Mouse (Mus musculus) CH12.LX (cell line): ENCODE measurements around the gene Dab1. TPM values are rescaled to one million over a fixed set of nuclear protein-coding genes. Genes with fewer than 3 reads are reported as not detected.

Experiments used
- DNase-seq: peaks from one replicate; pipeline ENCODE4 v3.0.0-alpha.2; 2013; ENCODE audit errors: extremely low read depth
- H3K27ac ChIP-seq: 2 replicates; pipeline ENCODE4 v1.5.1; 2012; ENCODE audit warnings: low read depth, mild to moderate bottlenecking, control low read depth, moderate library complexity; ENCODE audit not compliant: insufficient read depth
- H3K27me3 ChIP-seq: replicated peaks from 2 replicates; pipeline ENCODE3; 2012; ENCODE audit warnings: inconsistent platforms
- H3K36me3 ChIP-seq, 2 experiments: replicated peaks in 1 of 2; 2 replicates each; pipeline versions ENCODE3 to v1.6.1; 2012; ENCODE audit warnings: inconsistent platforms in 1 of 2, low read length in 1 of 2, mild to moderate bottlenecking in 1 of 2, mixed read lengths in 1 of 2, moderate library complexity in 1 of 2; ENCODE audit not compliant: control insufficient read depth in 1 of 2, insufficient read depth in 1 of 2
- H3K4me1 ChIP-seq, 2 experiments: 2 replicates each; pipeline ENCODE4 v1.6.1; 2012; ENCODE audit warnings: inconsistent platforms in 1 of 2, moderate library complexity in 1 of 2; ENCODE audit not compliant: insufficient read depth in 2 of 2, control insufficient read depth in 1 of 2
- H3K4me2 ChIP-seq: 2 replicates; pipeline ENCODE4 v1.6.1; 2012; ENCODE audit warnings: low read depth, mild to moderate bottlenecking, control low read depth; ENCODE audit not compliant: poor library complexity, insufficient read depth, severe bottlenecking
- H3K4me3 ChIP-seq, 3 experiments: fragments of 150-350 bp in 1 of 3; sonication (generic) in 1 of 3; replicated peaks in 1 of 3; 2 replicates each; pipeline versions ENCODE3 to v1.5.1; 2011 to 2012; ENCODE audit warnings: low read depth in 2 of 3, low read length in 2 of 3, mild to moderate bottlenecking in 2 of 3, moderate library complexity in 2 of 3, control low read depth in 1 of 3, improper control_type of control experiment in 1 of 3, inconsistent platforms in 1 of 3, mixed read lengths in 1 of 3; ENCODE audit not compliant: poor library complexity in 1 of 3
- H3K79me2 ChIP-seq: replicated peaks from 2 replicates; pipeline ENCODE4 v1.6.1; 2012; ENCODE audit warnings: mild to moderate bottlenecking, moderate library complexity; ENCODE audit not compliant: control insufficient read depth, poor library complexity, insufficient read depth, severe bottlenecking; ENCODE audit errors: extremely low read depth
- H3K9ac ChIP-seq: 2 replicates; pipeline ENCODE4 v1.6.1; 2012; ENCODE audit warnings: low read depth, mild to moderate bottlenecking, control low read depth, moderate library complexity; ENCODE audit not compliant: insufficient read depth
- H3K9me3 ChIP-seq: replicated peaks from 2 replicates; pipeline ENCODE3; 2012; ENCODE audit warnings: low read length, inconsistent platforms, mixed read lengths
- BHLHE40 ChIP-seq: IDR thresholded peaks from 2 replicates; pipeline ENCODE4 v1.6.1; 2011; ENCODE audit warnings: mild to moderate bottlenecking, low read depth, low read length, improper control_type of control experiment
- CHD1 ChIP-seq: IDR thresholded peaks from 2 replicates; pipeline ENCODE4 v1.6.1; 2012; ENCODE audit warnings: low read depth, low read length, improper control_type of control experiment, inconsistent platforms
- ELF1 ChIP-seq: IDR thresholded peaks from 2 replicates; pipeline ENCODE4 v1.6.1; 2014; ENCODE audit warnings: low read depth, mild to moderate bottlenecking, inconsistent platforms, low read length, improper control_type of control experiment
- ETS1 ChIP-seq: conservative IDR thresholded peaks from 2 replicates; pipeline ENCODE4 v1.6.1; 2012; ENCODE audit warnings: low read depth, mild to moderate bottlenecking, inconsistent platforms, low read length, improper control_type of control experiment, moderate library complexity
- GABPA ChIP-seq: IDR thresholded peaks from 2 replicates; pipeline ENCODE4 v1.6.1; 2012; ENCODE audit warnings: low read depth, low read length, improper control_type of control experiment, inconsistent platforms; ENCODE audit not compliant: insufficient replicate concordance
- KAT2A ChIP-seq: IDR thresholded peaks from 2 replicates; pipeline ENCODE4 v1.6.1; 2012; ENCODE audit warnings: low read length, improper control_type of control experiment, inconsistent platforms; ENCODE audit not compliant: insufficient replicate concordance
- MAFK ChIP-seq: IDR thresholded peaks from 2 replicates; pipeline ENCODE4 v1.6.1; 2011; ENCODE audit warnings: low read length, improper control_type of control experiment; ENCODE audit not compliant: insufficient replicate concordance
- MYC ChIP-seq: IDR thresholded peaks from 2 replicates; pipeline ENCODE4 v1.6.1; 2011; ENCODE audit warnings: low read depth, mild to moderate bottlenecking, improper control_type of control experiment, low read length
- PAX5 ChIP-seq: IDR thresholded peaks from 2 replicates; pipeline ENCODE4 v1.6.1; 2012; ENCODE audit warnings: low read length, inconsistent platforms, mixed read lengths
- POLR2A ChIP-seq: IDR thresholded peaks from 2 replicates; pipeline ENCODE4 v1.6.1; 2011; ENCODE audit warnings: low read depth, mild to moderate bottlenecking, improper control_type of control experiment, low read length
- POLR2AphosphoS2 ChIP-seq: IDR thresholded peaks from 2 replicates; pipeline ENCODE4 v1.6.1; 2011; ENCODE audit warnings: low read depth, low read length, improper control_type of control experiment
- RAD21 ChIP-seq: IDR thresholded peaks from 2 replicates; pipeline ENCODE4 v1.6.1; 2011; ENCODE audit warnings: low read depth, mild to moderate bottlenecking, low read length, improper control_type of control experiment, moderate library complexity
- TBP ChIP-seq: conservative IDR thresholded peaks from 2 replicates; pipeline ENCODE4 v1.6.1; 2011; ENCODE audit warnings: low read depth, low read length, improper control_type of control experiment
- TCF12 ChIP-seq: IDR thresholded peaks from 2 replicates; pipeline ENCODE4 v1.6.1; 2014; ENCODE audit warnings: low read depth, mild to moderate bottlenecking, inconsistent platforms, low read length, improper control_type of control experiment
- USF1 ChIP-seq: IDR thresholded peaks from 2 replicates; pipeline ENCODE4 v1.6.1; 2014; ENCODE audit warnings: low read depth, mild to moderate bottlenecking, inconsistent platforms, low read length, improper control_type of control experiment
- USF2 ChIP-seq: conservative IDR thresholded peaks from 2 replicates; pipeline ENCODE4 v1.6.1; 2011; ENCODE audit warnings: low read depth, low read length, improper control_type of control experiment
- ZKSCAN1 ChIP-seq: IDR thresholded peaks from 2 replicates; pipeline ENCODE4 v1.6.1; 2012; ENCODE audit warnings: low read depth, inconsistent platforms, low read length, improper control_type of control experiment, borderline replicate concordance
- ZNF384 ChIP-seq: IDR thresholded peaks from 2 replicates; pipeline ENCODE4 v1.6.1; 2012; ENCODE audit warnings: low read depth, low read length, improper control_type of control experiment, inconsistent platforms
- dilution Hi-C: fragments of 300-500 bp; cut with MboI; formaldehyde crosslinking; loops from 2 replicates; pipeline ENCODE4 v1.14.3; 2020; ENCODE audit warnings: low sequenced_read_pairs; ENCODE audit not compliant: extremely low pct_unique_long_range_greater_than_20kb, extremely low pct_ligation_motif_present
- in situ Hi-C: fragments of 300-500 bp; cut with MboI; formaldehyde crosslinking; loops from 3 replicates; pipeline ENCODE4 v1.14.3; 2019; ENCODE audit warnings: low sequenced_read_pairs, low pct_ligation_motif_present, low pct_unique_long_range_greater_than_20kb, mixed read lengths
- polyA plus RNA-seq: library from polyadenylated mRNA; unstranded; fragments of >175 nt; gene quantifications from 2 replicates; pipeline ENCODE4 v1.2.1, GENCODE M21; 2012; ENCODE audit warnings: low read depth; ENCODE audit not compliant: insufficient read length
- total RNA-seq, 2 experiments: library from RNA; depleted of rRNA; stranded (reverse); fragments of 300-350 nt in 1 of 2; fragments of >200 nt in 1 of 2; gene quantifications; 2 replicates each; pipeline ENCODE4 v1.2.3; 2012 to 2014

Dab1 gene
- total and polyA plus RNA-seq, 3 experiments: not detected

- no peaks in the 10 kb centered on the region for H3K36me3 ChIP-seq
- H3K4me1 ChIP-seq: no peaks in the 10 kb centered on the region
- TF ChIP-seq ELF1 (no peak), KAT2A (no peak), CHD1 (no peak), MYC (no peak), POLR2AphosphoS2 (no peak), USF2 (no peak), BHLHE40 (no peak), POLR2A (no peak), USF1 (no peak), TCF12 (no peak), TBP (no peak), ZKSCAN1 (no peak), ZNF384 (no peak), RAD21 (no peak), ETS1 (no peak), MAFK (no peak), PAX5 (no peak), GABPA (no peak)
- H3K9ac ChIP-seq: no peak overlapping the region
- dilution Hi-C loops: no loop called here
- H3K27ac ChIP-seq: no peak overlapping the region
- peaks cover 66% of the 10 kb centered on the region for H3K9me3 ChIP-seq
- H3K27me3 ChIP-seq: no peaks in the 10 kb centered on the region
- no peaks in the 10 kb centered on the region for H3K79me2 ChIP-seq
- no peak overlapping the region for H3K4me3 ChIP-seq
- in situ Hi-C loops: no loop called here
- H3K4me2 ChIP-seq: no peak overlapping the region
- DNase-seq: no peak
Measured at GRCm38 (mm10) chr4:103974536-103974935, 355.4 kb downstream of the Dab1 start.

GRCm38 (mm10) chr4:103974946-103975345 lies 355.8 kb downstream of the Dab1 start:
- no peak overlapping the region for H3K9ac ChIP-seq
- no peaks in the 10 kb centered on the region for H3K27me3 ChIP-seq
- peaks cover 62% of the 10 kb centered on the region for H3K9me3 ChIP-seq
- no peak for DNase-seq
- H3K79me2 ChIP-seq: no peaks in the 10 kb centered on the region
- no peaks in the 10 kb centered on the region for H3K36me3 ChIP-seq
- in situ Hi-C loops: no loop called here
- H3K4me3 ChIP-seq: no peak overlapping the region
- no peak overlapping the region for H3K27ac ChIP-seq
- dilution Hi-C loops: no loop called here
- no peaks in the 10 kb centered on the region for H3K4me1 ChIP-seq
- no peak overlapping the region for H3K4me2 ChIP-seq
- TF ChIP-seq TCF12: no peak
